Mouse (Mus musculus) liver, postnatal 0 days (tissue): ENCODE measurements at regions not wholly inside any gene's neighbourhood (a gene's known extent, or its start where the extent isn't known, plus 50 kb on each side); places are given as distances from the start of the nearest gene placed in this dataset.
"Not testable (repeated sequence)": the region's sequence is repeated elsewhere in the genome, so short reads cannot be mapped to it uniquely, and the experiment has no call there.

ENCODE experiments used
- ATAC-seq: fragments of 200-750 bp; cut with Nextera tagmentation; 2 replicates; pipeline ENCODE4 v1.8.0; 2017; ENCODE audit warnings: mild to moderate bottlenecking, moderate library complexity
- DNase-seq: peaks from one replicate; pipeline ENCODE4 v3.0.0-alpha.2; 2016
- H3K27ac ChIP-seq: fragments of 300-500 bp; sonication (generic); 2 replicates; pipeline ENCODE4 v1.5.1; 2014; ENCODE audit warnings: antibody characterized with exemption, moderate library complexity, mild to moderate bottlenecking, low read depth
- H3K27me3 ChIP-seq: fragments of 300-500 bp; sonication (generic); 2 replicates; pipeline ENCODE4 v1.6.1; 2014; ENCODE audit warnings: low read length, control low read depth, mixed read lengths; ENCODE audit not compliant: insufficient read depth
- H3K36me3 ChIP-seq: fragments of 300-500 bp; sonication (generic); replicated peaks from 2 replicates; pipeline ENCODE4 v1.6.1; 2014; ENCODE audit warnings: mild to moderate bottlenecking, control low read depth, low read length, moderate library complexity, mixed read lengths; ENCODE audit not compliant: insufficient read depth
- H3K4me1 ChIP-seq: fragments of 300-500 bp; sonication (generic); 2 replicates; pipeline ENCODE4 v1.6.1; 2014; ENCODE audit warnings: antibody characterized with exemption, mild to moderate bottlenecking, control low read depth; ENCODE audit not compliant: insufficient read depth
- H3K4me2 ChIP-seq: fragments of 300-500 bp; sonication (generic); 2 replicates; pipeline ENCODE4 v1.6.1; 2014; ENCODE audit warnings: low read depth, mild to moderate bottlenecking, low read length, moderate library complexity, mixed read lengths
- H3K4me3 ChIP-seq: fragments of 300-500 bp; sonication (generic); 2 replicates; pipeline ENCODE4 v1.5.1; 2014; ENCODE audit warnings: low read depth, low read length
- H3K9ac ChIP-seq: fragments of 300-500 bp; sonication (generic); replicated peaks from 2 replicates; pipeline ENCODE4 v1.6.1; 2014; ENCODE audit warnings: mild to moderate bottlenecking, moderate library complexity
- H3K9me3 ChIP-seq: fragments of 300-500 bp; sonication (generic); 2 replicates; pipeline ENCODE4 v1.6.1; 2016; ENCODE audit warnings: mild to moderate bottlenecking, control low read depth, low read length, mixed read lengths
- CTCF ChIP-seq: sonication (generic); IDR thresholded peaks from 2 replicates; pipeline ENCODE4 v1.5.1; 2016; ENCODE audit warnings: antibody characterized with exemption, low read depth
- EP300 ChIP-seq: IDR thresholded peaks from 2 replicates; pipeline ENCODE4 v1.6.1; 2016; ENCODE audit warnings: antibody characterized with exemption, low read depth, mild to moderate bottlenecking
- WGBS: fragments of 180-500 bp; shearing (Covaris S2); extraction: QIAGEN DNeasy Blood & Tissue Kit; methylation state at CpG from one replicate; pipeline ENCODE4 v1.1.7; 2014; ENCODE audit not compliant: insufficient replicate concordance; 5-methylcytosine and 5-hydroxymethylcytosine counted together

DNA sequence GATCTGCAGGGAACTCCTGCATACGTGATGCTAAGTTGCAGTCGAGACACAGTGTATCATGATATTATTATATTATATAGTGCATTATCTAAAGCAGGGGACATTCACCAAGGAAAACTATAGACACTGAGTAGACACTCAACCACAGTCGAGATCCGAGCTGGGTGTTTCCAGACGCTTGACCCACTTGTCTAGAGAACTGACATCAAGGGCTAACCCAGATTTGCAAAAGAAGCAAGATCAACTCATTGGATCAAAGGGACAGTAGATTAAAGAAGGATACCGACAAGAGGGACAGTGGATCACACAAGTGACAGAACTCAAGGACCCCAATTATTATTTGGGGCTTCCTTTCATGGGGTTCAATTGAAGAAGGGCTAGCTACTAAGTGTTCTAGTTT, 145.8 kb upstream of the Hes1 start:
- Histone ChIP-seq H3K9ac (no peak overlapping the region), H3K36me3 (no peaks in the 10 kb centered on the region), H3K4me2 (no peak overlapping the region), H3K9me3 (no peaks in the 10 kb centered on the region), H3K4me3 (no peak overlapping the region), H3K27me3 (no peaks in the 10 kb centered on the region), H3K27ac (no peak overlapping the region), H3K4me1 (no peaks in the 10 kb centered on the region)
- ATAC-seq (no peak), DNase-seq (no peak)
- TF ChIP-seq CTCF: no peak
- no peak for TF ChIP-seq EP300
- WGBS: 76% methylated on average over 6 of the region's 6 CpGs

DNA sequence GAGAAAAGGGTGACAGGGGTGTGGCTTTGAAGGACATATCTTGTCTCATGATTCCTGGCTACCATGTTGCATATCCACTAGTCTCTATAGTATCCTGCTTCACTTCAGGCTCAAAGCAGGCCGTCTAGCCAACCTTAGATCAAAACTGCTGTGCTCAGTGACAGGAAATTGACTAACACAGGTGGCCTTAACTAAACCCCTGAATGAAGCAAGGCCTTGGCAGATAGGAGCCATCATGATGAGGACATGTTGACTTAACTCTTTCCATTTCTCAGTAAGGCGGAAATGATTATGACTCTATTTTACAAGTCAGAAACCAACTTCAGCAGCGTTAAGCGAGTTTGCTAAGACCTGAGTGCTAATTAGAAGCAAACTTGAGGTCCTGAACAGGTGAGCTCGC, 143.2 kb upstream of the Hes1 start:
- Histone ChIP-seq H3K9ac (no peak overlapping the region), H3K4me1 (no peaks in the 10 kb centered on the region), H3K36me3 (no peaks in the 10 kb centered on the region), H3K27ac (no peak overlapping the region), H3K4me2 (no peak overlapping the region), H3K9me3 (no peaks in the 10 kb centered on the region), H3K27me3 (no peaks in the 10 kb centered on the region), H3K4me3 (no peak overlapping the region)
- DNase-seq (no peak), ATAC-seq (no peak)
- no peak for TF ChIP-seq CTCF
- no peak for TF ChIP-seq EP300
- 65% methylated on average over 5 of the region's 5 CpGs for WGBS

- H3K4me3 ChIP-seq: no peak overlapping the region
- DNase-seq: no peak
- ATAC-seq: no peak
- no peaks in the 10 kb centered on the region for H3K36me3 ChIP-seq
- no peak overlapping the region for H3K27ac ChIP-seq
- TF ChIP-seq EP300 (no peak), CTCF (no peak)
- H3K9ac ChIP-seq: no peak overlapping the region
- H3K4me1 ChIP-seq: no peaks in the 10 kb centered on the region
- WGBS: 62% methylated on average over 3 of the region's 3 CpGs
- H3K27me3 ChIP-seq: no peaks in the 10 kb centered on the region
- no peaks in the 10 kb centered on the region for H3K9me3 ChIP-seq
- H3K4me2 ChIP-seq: no peak overlapping the region
Observed at GRCm38 (mm10) chr16:29921385-29921784, 142.8 kb upstream of the Hes1 start.

GRCm38 (mm10) chr16:29927276-29927675, 136.9 kb upstream of the Hes1 start:
- H3K36me3 ChIP-seq, DNase-seq, H3K27me3 ChIP-seq, H3K4me2 ChIP-seq, H3K27ac ChIP-seq, H3K4me3 ChIP-seq, H3K9me3 ChIP-seq, H3K4me1 ChIP-seq, H3K9ac ChIP-seq, ATAC-seq: not testable (repeated sequence)
- WGBS: 82% methylated on average over 11 of the region's 11 CpGs

DNA sequence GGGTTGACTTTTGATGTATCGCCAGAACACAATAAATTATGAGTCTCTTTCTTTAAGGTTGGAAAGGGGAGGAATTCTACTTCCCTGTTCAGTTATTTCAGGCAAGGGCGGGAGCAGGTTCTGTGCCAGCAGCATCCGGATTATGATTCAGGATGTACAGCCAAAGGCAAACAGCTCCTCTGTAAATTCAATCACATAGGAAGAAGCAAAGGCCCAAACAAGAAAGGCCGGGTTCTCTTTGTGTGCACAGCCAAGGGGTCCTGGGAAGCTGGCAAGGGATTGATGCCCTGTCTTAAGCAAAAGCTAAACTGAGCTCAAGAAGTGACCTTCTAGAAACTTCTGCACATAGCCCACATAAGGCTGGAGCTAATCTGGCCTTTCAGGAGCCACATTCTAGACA, 135.9 kb upstream of the Hes1 start:
- WGBS: 93% methylated on average over 4 of the region's 4 CpGs
- Histone ChIP-seq H3K9me3 (peaks cover 5% of the 10 kb centered on the region), H3K27ac (no peak overlapping the region), H3K4me2 (no peak overlapping the region), H3K36me3 (no peaks in the 10 kb centered on the region), H3K27me3 (no peaks in the 10 kb centered on the region), H3K4me3 (no peak overlapping the region), H3K4me1 (no peaks in the 10 kb centered on the region), H3K9ac (no peak overlapping the region)
- TF ChIP-seq EP300 (no peak), CTCF (no peak)
- no peak for ATAC-seq
- no peak for DNase-seq

DNA sequence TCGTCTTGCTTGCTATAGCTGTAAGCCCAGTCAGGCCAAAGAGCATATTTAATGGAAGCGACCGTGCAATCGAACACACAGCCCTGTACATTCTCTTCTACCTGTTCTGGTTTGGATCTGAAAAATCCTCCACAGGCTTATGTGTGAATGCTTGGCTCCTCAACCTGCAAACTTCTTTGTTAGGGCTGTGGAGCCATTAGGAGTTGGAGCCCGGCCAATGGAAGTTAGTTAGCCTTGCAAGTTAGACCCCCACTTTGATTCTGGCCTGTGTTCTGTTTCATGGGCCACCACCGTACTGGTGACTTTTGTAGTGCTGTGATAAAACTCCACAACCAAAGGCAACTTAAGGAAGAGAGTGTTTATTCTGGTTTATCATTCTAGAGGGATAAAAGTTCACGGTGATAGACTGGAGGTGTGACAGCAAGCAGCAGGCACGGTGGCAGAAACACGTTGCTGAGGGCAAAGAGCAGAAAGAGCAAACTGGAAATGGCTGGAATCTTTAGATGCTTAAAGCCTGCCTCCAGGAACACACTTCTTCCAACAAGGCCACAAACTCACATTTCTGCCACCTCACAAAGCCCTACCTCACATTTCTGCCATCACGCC, 132.3 kb upstream of the Hes1 start:
- no peak overlapping the region for H3K4me2 ChIP-seq
- peaks cover 5% of the 10 kb centered on the region for H3K9me3 ChIP-seq
- H3K27me3 ChIP-seq: no peaks in the 10 kb centered on the region
- ATAC-seq (no peak), DNase-seq (no peak)
- H3K36me3 ChIP-seq: no peaks in the 10 kb centered on the region
- H3K4me1 ChIP-seq: no peaks in the 10 kb centered on the region
- no peak overlapping the region for H3K9ac ChIP-seq
- 65% methylated on average over 10 of the region's 10 CpGs for WGBS
- H3K4me3 ChIP-seq: no peak overlapping the region
- no peak overlapping the region for H3K27ac ChIP-seq
- TF ChIP-seq EP300 (no peak), CTCF (no peak)

DNA sequence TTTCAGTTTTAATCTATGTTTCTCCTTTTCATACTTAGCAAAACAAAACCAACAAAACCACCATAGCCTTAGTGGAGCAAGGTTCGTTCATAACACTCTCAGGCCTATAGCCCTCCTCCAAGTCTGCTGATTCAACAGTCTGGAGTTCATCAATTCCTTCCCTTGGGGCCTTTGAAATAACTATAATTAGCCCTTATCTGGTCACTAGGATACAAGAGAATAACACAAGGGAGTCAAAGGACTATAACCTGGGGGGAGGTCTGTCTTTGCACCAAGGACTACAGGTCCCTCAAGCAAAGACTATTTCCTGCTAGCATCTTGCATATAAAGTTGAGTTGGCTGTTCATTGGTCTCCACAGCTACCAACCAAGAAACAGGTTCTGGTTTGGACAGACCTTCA, 129.5 kb upstream of the Hes1 start:
- Histone ChIP-seq H3K27ac (no peak overlapping the region), H3K9me3 (no peaks in the 10 kb centered on the region), H3K9ac (no peak overlapping the region), H3K27me3 (no peaks in the 10 kb centered on the region), H3K4me2 (no peak overlapping the region), H3K4me1 (no peaks in the 10 kb centered on the region), H3K36me3 (no peaks in the 10 kb centered on the region), H3K4me3 (no peak overlapping the region)
- DNase-seq (no peak), ATAC-seq (no peak)
- 70% methylated on average over 1 of the region's 1 CpGs for WGBS
- TF ChIP-seq EP300 (no peak), CTCF (no peak)
